In the genomic region with DNA sequence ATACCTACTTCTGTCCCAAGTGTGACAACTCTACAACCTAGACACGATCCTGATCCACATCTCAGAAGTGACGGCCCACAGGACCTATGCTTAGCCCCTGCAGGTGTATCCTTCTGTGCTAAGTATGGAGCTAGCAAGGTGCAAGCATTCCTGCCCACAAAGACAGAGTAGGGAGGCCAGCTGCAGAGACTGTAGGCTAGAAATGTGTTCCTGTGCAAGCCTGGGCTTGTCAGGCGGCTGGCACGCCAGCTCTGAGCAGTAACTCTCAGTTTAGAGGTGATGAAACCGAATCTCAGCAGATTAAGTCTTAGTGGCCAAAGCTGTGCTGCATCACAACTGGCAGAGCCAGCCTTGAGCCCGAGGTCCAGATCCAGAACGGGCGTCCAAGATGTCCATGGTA, we compare ENCODE assay signal across 25 mouse cellular contexts. TPM values are rescaled to one million over a fixed set of nuclear protein-coding genes. Genes with fewer than 3 reads are reported as not detected.
A peak's percentile ranks its signal among the peaks of the same experiment; 100 is the strongest.
DNase-seq lines count a peak whose midpoint lies in the region; ATAC-seq and TF ChIP-seq lines count a peak whose summit lies in the region.
"Had no signal": no experiment of that assay in that cellular context is flagged by ENCODE, and none has a peak within 500 bp of the region (broad histone marks: within the 10 kb centered on the region; RNA-seq: fewer than 3 reads in every experiment).

No protein-coding gene starts in this region.

- TF ChIP-seq EP300 in CH12.LX (IDR thresholded peaks at IDR 0.05; ENCODE audit: low read length), result peak; percentile 92

- 90% methylated on average over 8 of the region's 8 CpGs for WGBS in forebrain, embryonic 10.5 days
- WGBS in forebrain, postnatal 0 days, result 89% methylated on average over 8 of the region's 8 CpGs
- whole genome bisulfite sequencing in hindbrain, embryonic 14.5 days, result 92% methylated on average over 8 of the region's 8 CpGs
- WGBS in hindbrain, embryonic 12.5 days, result 92% methylated on average over 8 of the region's 8 CpGs
- WGBS in thymus, adult 2 months, result 91% methylated on average over 8 of the region's 8 CpGs

- no peak overlapping the region for H3K9ac ChIP-seq in forebrain, postnatal 0 days
- no peak overlapping the region for H3K9ac ChIP-seq in hindbrain, embryonic 14.5 days
- H3K9ac ChIP-seq in hindbrain, embryonic 12.5 days, result no peak overlapping the region
- H3K9ac ChIP-seq in CH12.LX (ENCODE audit: insufficient read depth, low read depth), result peak overlapping the region; percentile 90
- H3K9ac ChIP-seq: embryonic facial prominence, embryonic 12.5 days; heart, embryonic 15.5 days; limb, embryonic 12.5 days; liver, embryonic 12.5 days; lung, embryonic 14.5 days; midbrain, embryonic 12.5 days had no signal

- H3K9me3 ChIP-seq in forebrain, embryonic 10.5 days, result no peaks in the 10 kb centered on the region
- H3K9me3 ChIP-seq in forebrain, postnatal 0 days (ENCODE audit: low read length), result no peaks in the 10 kb centered on the region
- no peaks in the 10 kb centered on the region for H3K9me3 ChIP-seq in hindbrain, embryonic 14.5 days (ENCODE audit: control insufficient read depth, low read length)
- no peaks in the 10 kb centered on the region for H3K9me3 ChIP-seq in hindbrain, embryonic 12.5 days (replicated peaks)
- no peaks in the 10 kb centered on the region for H3K9me3 ChIP-seq in CH12.LX (replicated peaks; ENCODE audit: low read length)
- H3K9me3 ChIP-seq: embryonic facial prominence, embryonic 12.5 days; heart, embryonic 15.5 days; limb, embryonic 12.5 days; liver, embryonic 12.5 days; midbrain, embryonic 12.5 days had no signal

- H3K79me2 ChIP-seq in CH12.LX (replicated peaks; ENCODE audit: control insufficient read depth, extremely low read depth, insufficient read depth, poor library complexity, severe bottlenecking), result peaks cover 20% of the 10 kb centered on the region

- no peak for DNase-seq in forebrain, embryonic 10.5 days (ENCODE audit: extremely low spot score, low spot score)
- no peak for DNase-seq in forebrain, postnatal 0 days
- DNase-seq in hindbrain, embryonic 14.5 days (ENCODE audit: low spot score), result no peak
- DNase-seq in CH12.LX (ENCODE audit: extremely low read depth), result peak; percentile 67
- peak; percentile 8 for DNase-seq in forelimb bud, embryonic 11.5 days (ENCODE audit: low read depth, low spot score)
- DNase-seq in thymus, postnatal 25 days, result no peak
- DNase-seq in thymus, adult 2 months, result no peak
- DNase-seq: adrenal gland, postnatal 10 days; cerebellum, adult 9-10 months; heart, adult 2 months; heart, postnatal 4 days; kidney, postnatal 36 days; lung, embryonic 14.5 days; lung, postnatal 36 days; right cerebral cortex, adult 18-20 months; thymus, postnatal 36 days had no signal

- no peak overlapping the region for H3K4me2 ChIP-seq in forebrain, postnatal 0 days (ENCODE audit: low read depth)
- no peak overlapping the region for H3K4me2 ChIP-seq in hindbrain, embryonic 14.5 days (replicated peaks)
- H3K4me2 ChIP-seq in hindbrain, embryonic 12.5 days (replicated peaks), result no peak overlapping the region
- peak overlapping the region; percentile 58 for H3K4me2 ChIP-seq in CH12.LX (ENCODE audit: insufficient read depth, low read depth, poor library complexity, severe bottlenecking)
- H3K4me2 ChIP-seq: embryonic facial prominence, embryonic 12.5 days; heart, embryonic 15.5 days; limb, embryonic 12.5 days; liver, embryonic 12.5 days; lung, embryonic 14.5 days had no signal

- peak; percentile 58; the same call in 1 of the 2 replicates for TF ChIP-seq POLR2A in CH12.LX (IDR thresholded peaks at IDR 0.05; ENCODE audit: low read depth, low read length)
- no peak for TF ChIP-seq POLR2A in thymus, adult 2 months (IDR thresholded peaks at IDR 0.05; ENCODE audit: control insufficient read depth, extremely low read depth, insufficient read depth, low read length, poor library complexity)

- peak overlapping the region; percentile 36; the same call in 1 of the 2 replicates for H3K27ac ChIP-seq in forebrain, embryonic 10.5 days
- H3K27ac ChIP-seq in forebrain, postnatal 0 days (ENCODE audit: low read depth, low read length), result no peak overlapping the region
- H3K27ac ChIP-seq in hindbrain, embryonic 14.5 days, result 0 out of 2 replicates have a peak overlapping the region, but pooled peaks have one; percentile 79
- no peak overlapping the region for H3K27ac ChIP-seq in hindbrain, embryonic 12.5 days
- H3K27ac ChIP-seq in CH12.LX (ENCODE audit: insufficient read depth, low read depth), result peak overlapping the region; percentile 98
- no peak overlapping the region for H3K27ac ChIP-seq in thymus, adult 2 months (ENCODE audit: control insufficient read depth, insufficient read depth, low read length)
- H3K27ac ChIP-seq: embryonic facial prominence, embryonic 12.5 days; heart, adult 2 months; heart, embryonic 15.5 days; left cerebral cortex, adult 2 months; limb, embryonic 12.5 days; liver, embryonic 12.5 days had no signal

- H3K4me1 ChIP-seq in forebrain, embryonic 10.5 days, result peaks cover 44% of the 10 kb centered on the region
- peaks cover 17% of the 10 kb centered on the region for H3K4me1 ChIP-seq in forebrain, postnatal 0 days (ENCODE audit: insufficient read depth)
- peaks cover 23% of the 10 kb centered on the region for H3K4me1 ChIP-seq in hindbrain, embryonic 14.5 days (replicated peaks; ENCODE audit: control insufficient read depth, insufficient read depth, low read length)
- H3K4me1 ChIP-seq in hindbrain, embryonic 12.5 days, result peaks cover 20% of the 10 kb centered on the region
- H3K4me1 ChIP-seq in CH12.LX (ENCODE audit: control insufficient read depth in 1 of 2, insufficient read depth in 2 of 2), result peaks cover 58 to 82% of the 10 kb centered on the region in 2 experiments
- H3K4me1 ChIP-seq in thymus, adult 2 months (replicated peaks; ENCODE audit: control insufficient read depth, insufficient read depth, low read length), result no peaks in the 10 kb centered on the region
- H3K4me1 ChIP-seq: heart, embryonic 15.5 days; liver, embryonic 12.5 days had no signal

- in situ Hi-C loops in CH12.LX (cut with MboI; ENCODE audit: low pct_ligation_motif_present, low pct_unique_long_range_greater_than_20kb, low sequenced_read_pairs), result no loop called here

- no peaks in the 10 kb centered on the region for H3K27me3 ChIP-seq in forebrain, embryonic 10.5 days (ENCODE audit: poor library complexity, severe bottlenecking)
- no peaks in the 10 kb centered on the region for H3K27me3 ChIP-seq in forebrain, postnatal 0 days (ENCODE audit: insufficient read depth, low read length)
- no peaks in the 10 kb centered on the region for H3K27me3 ChIP-seq in hindbrain, embryonic 14.5 days (ENCODE audit: control insufficient read depth, insufficient read depth, low read length)
- peaks cover 3% of the 10 kb centered on the region; the same call in 1 of the 2 replicates for H3K27me3 ChIP-seq in hindbrain, embryonic 12.5 days
- H3K27me3 ChIP-seq in CH12.LX (replicated peaks), result no peaks in the 10 kb centered on the region
- H3K27me3 ChIP-seq in thymus, adult 2 months (ENCODE audit: control insufficient read depth, insufficient read depth, low read length), result no peaks in the 10 kb centered on the region
- H3K27me3 ChIP-seq: embryonic facial prominence, embryonic 12.5 days; heart, embryonic 15.5 days; limb, embryonic 12.5 days; liver, embryonic 12.5 days; Patski had no signal

- peaks cover 18% of the 10 kb centered on the region for H3K36me3 ChIP-seq in forebrain, embryonic 10.5 days (replicated peaks)
- no peaks in the 10 kb centered on the region; the same call in 1 of the 2 replicates for H3K36me3 ChIP-seq in forebrain, postnatal 0 days (ENCODE audit: insufficient read depth)
- H3K36me3 ChIP-seq in hindbrain, embryonic 14.5 days (replicated peaks; ENCODE audit: control insufficient read depth, insufficient read depth), result peaks cover 11% of the 10 kb centered on the region; the same call in 1 of the 2 replicates
- 0 out of 2 replicates have a peak, but pooled peaks cover 5% of the 10 kb centered on the region for H3K36me3 ChIP-seq in hindbrain, embryonic 12.5 days
- H3K36me3 ChIP-seq in CH12.LX (replicated peaks in 1 of 2; ENCODE audit: control insufficient read depth in 1 of 2, insufficient read depth in 1 of 2, low read length in 1 of 2), result peaks cover 20 to 40% of the 10 kb centered on the region in 2 experiments
- no peaks in the 10 kb centered on the region for H3K36me3 ChIP-seq in thymus, adult 2 months (ENCODE audit: control insufficient read depth, insufficient read depth, low read length)
- H3K36me3 ChIP-seq: heart, embryonic 15.5 days had no signal

- no peak overlapping the region for H3K4me3 ChIP-seq in forebrain, embryonic 10.5 days
- no peak overlapping the region for H3K4me3 ChIP-seq in forebrain, postnatal 0 days (ENCODE audit: low read depth, low read length)
- H3K4me3 ChIP-seq in hindbrain, embryonic 14.5 days (replicated peaks; ENCODE audit: low read length), result no peak overlapping the region
- H3K4me3 ChIP-seq in hindbrain, embryonic 12.5 days, result no peak overlapping the region
- H3K4me3 ChIP-seq in CH12.LX (replicated peaks in 1 of 3; ENCODE audit: low read depth in 2 of 3, low read length in 2 of 3, poor library complexity in 1 of 3), result peak overlapping the region; percentile 36 to 90 (median 67)
- H3K4me3 ChIP-seq in thymus, adult 2 months (ENCODE audit: control insufficient read depth, insufficient read depth, low read length), result no peak overlapping the region
- H3K4me3 ChIP-seq: embryonic facial prominence, embryonic 12.5 days; heart, adult 2 months; heart, embryonic 15.5 days; left cerebral cortex, adult 2 months; limb, embryonic 12.5 days; liver, embryonic 12.5 days; midbrain, embryonic 12.5 days had no signal

- ATAC-seq in forebrain, postnatal 0 days, result no peak
- no peak for ATAC-seq in hindbrain, embryonic 14.5 days (ENCODE audit: low FRiP score)
- ATAC-seq in hindbrain, embryonic 12.5 days (ENCODE audit: low FRiP score), result no peak
- ATAC-seq: intestine, embryonic 16.5 days; liver, embryonic 12.5 days; Patski had no signal

- TF ChIP-seq CTCF in forebrain, postnatal 0 days (IDR thresholded peaks at IDR 0.05; ENCODE audit: low read depth), result no peak
- TF ChIP-seq CTCF in CH12.LX (conservative IDR thresholded peaks at IDR 0.05 in 1 of 2, IDR thresholded peaks at IDR 0.05 in 1 of 2; ENCODE audit: low read depth in 2 of 2, low read length in 2 of 2), result no peak
- TF ChIP-seq CTCF in thymus, adult 2 months (IDR thresholded peaks at IDR 0.05; ENCODE audit: borderline replicate concordance, control insufficient read depth, extremely low read depth, insufficient read depth, low read length, poor library complexity), result no peak

- TF ChIP-seq RAD21 in CH12.LX (IDR thresholded peaks at IDR 0.05; ENCODE audit: low read depth, low read length), result no peak

- dilution Hi-C loops in CH12.LX (cut with MboI; ENCODE audit: extremely low pct_ligation_motif_present, extremely low pct_unique_long_range_greater_than_20kb, low sequenced_read_pairs), result no loop called here

RNA-seq across cellular contexts. Expression of a gene that starts 33.6 kb away (rescaled TPM):
- 48.3 and 48.9 TPM in 2 replicates for polyA plus RNA-seq in forebrain, embryonic 10.5 days (2016; fragmentation: Nextera tagmentation; extraction: Ambion mirVana)
- 53.5 and 55.8 TPM in 2 replicates for total RNA-seq in forebrain, postnatal 0 days (2014; rRNA removed)
- polyA plus RNA-seq in forebrain, postnatal 0 days (2015; fragmentation: Nextera tagmentation; extraction: Ambion mirVana), result 26.2 and 32.0 TPM in 2 replicates
- 44.8 and 46.5 TPM in 2 replicates for polyA plus RNA-seq in hindbrain, embryonic 14.5 days (2014; fragmentation: Nextera tagmentation; extraction: Ambion mirVana)
- 53.6 and 54.8 TPM in 2 replicates for polyA plus RNA-seq in hindbrain, embryonic 12.5 days (2016; fragmentation: Nextera tagmentation; extraction: Ambion mirVana)
- 17.5 and 18.0 TPM in 2 replicates for total RNA-seq in CH12.LX (2012; rRNA removed)
- total RNA-seq in CH12.LX (2014; rRNA removed), result 23.5 and 26.9 TPM in 2 replicates
- 11.4 and 13.4 TPM in 2 replicates for polyA plus RNA-seq in CH12.LX (2012; ENCODE audit: insufficient read length, low read depth)
- polyA plus RNA-seq in thymus, adult 2 months (2012; rRNA removed), result 13.6 and 14.9 TPM in 2 replicates

RNA-seq across cellular contexts. Expression of a gene that starts 33.7 kb away (rescaled TPM):
- polyA plus RNA-seq in forebrain, embryonic 10.5 days (2016; fragmentation: Nextera tagmentation; extraction: Ambion mirVana), result 90.1 and 90.5 TPM in 2 replicates
- 44.5 and 51.4 TPM in 2 replicates for total RNA-seq in forebrain, postnatal 0 days (2014; rRNA removed)
- 71.5 and 79.9 TPM in 2 replicates for polyA plus RNA-seq in forebrain, postnatal 0 days (2015; fragmentation: Nextera tagmentation; extraction: Ambion mirVana)
- polyA plus RNA-seq in hindbrain, embryonic 14.5 days (2014; fragmentation: Nextera tagmentation; extraction: Ambion mirVana), result 75.7 and 82.7 TPM in 2 replicates
- polyA plus RNA-seq in hindbrain, embryonic 12.5 days (2016; fragmentation: Nextera tagmentation; extraction: Ambion mirVana), result 89.6 and 99.7 TPM in 2 replicates
- total RNA-seq in CH12.LX (2012; rRNA removed) (30.7 and 35.5 TPM in 2 replicates), CH12.LX (2014; rRNA removed) (37.6 and 43.7 TPM in 2 replicates)
- polyA plus RNA-seq in CH12.LX (2012; ENCODE audit: insufficient read length, low read depth), result 80.3 and 95.6 TPM in 2 replicates
- 28.3 and 31.5 TPM in 2 replicates for polyA plus RNA-seq in thymus, adult 2 months (2012; rRNA removed)

RNA-seq across cellular contexts. Expression of a gene that starts 35.3 kb away (rescaled TPM):
- 16.2 and 16.3 TPM in 2 replicates for polyA plus RNA-seq in forebrain, embryonic 10.5 days (2016; fragmentation: Nextera tagmentation; extraction: Ambion mirVana)
- 49.2 and 68.8 TPM in 2 replicates for total RNA-seq in forebrain, postnatal 0 days (2014; rRNA removed)
- 41.6 and 58.3 TPM in 2 replicates for polyA plus RNA-seq in forebrain, postnatal 0 days (2015; fragmentation: Nextera tagmentation; extraction: Ambion mirVana)
- polyA plus RNA-seq in hindbrain, embryonic 14.5 days (2014; fragmentation: Nextera tagmentation; extraction: Ambion mirVana), result 21.6 and 21.8 TPM in 2 replicates
- 10.4 and 11.9 TPM in 2 replicates for polyA plus RNA-seq in hindbrain, embryonic 12.5 days (2016; fragmentation: Nextera tagmentation; extraction: Ambion mirVana)
- 70.6 and 118 TPM in 2 replicates for total RNA-seq in CH12.LX (2012; rRNA removed)
- 10.3 and 12.7 TPM in 2 replicates for total RNA-seq in CH12.LX (2014; rRNA removed)
- 26.7 and 29.3 TPM in 2 replicates for polyA plus RNA-seq in CH12.LX (2012; ENCODE audit: insufficient read length, low read depth)
- 28.1 and 35.3 TPM in 2 replicates for polyA plus RNA-seq in thymus, adult 2 months (2012; rRNA removed)

Comparison
In these comparisons a context has a peak if more than half of its experiments do, and no peak if none do; other contexts are left out.
1. H3K27ac ChIP-seq: peak in forebrain, embryonic 10.5 days (single experiment), hindbrain, embryonic 14.5 days (single experiment) and CH12.LX (single experiment); none in forebrain, postnatal 0 days (single experiment), hindbrain, embryonic 12.5 days (single experiment) and thymus, adult 2 months (single experiment).
2. DNase-seq: peak in CH12.LX (single experiment) and forelimb bud, embryonic 11.5 days (single experiment); none in forebrain, embryonic 10.5 days (single experiment), forebrain, postnatal 0 days (single experiment), hindbrain, embryonic 14.5 days (single experiment), thymus, postnatal 25 days (single experiment) and thymus, adult 2 months (single experiment).
3. H3K4me3 ChIP-seq: peak in CH12.LX (3 of 3); none in forebrain, embryonic 10.5 days (single experiment), forebrain, postnatal 0 days (single experiment), hindbrain, embryonic 14.5 days (single experiment), hindbrain, embryonic 12.5 days (single experiment) and thymus, adult 2 months (single experiment).